Mouse (Mus musculus): ENCODE measurements around the gene Sppl2b. TPM values are rescaled to one million over a fixed set of nuclear protein-coding genes. Genes with fewer than 3 reads are reported as not detected.

Gene Sppl2b
- total and polyA plus RNA-seq, 2 experiments, result 6.5 to 40.1 TPM

DNA sequence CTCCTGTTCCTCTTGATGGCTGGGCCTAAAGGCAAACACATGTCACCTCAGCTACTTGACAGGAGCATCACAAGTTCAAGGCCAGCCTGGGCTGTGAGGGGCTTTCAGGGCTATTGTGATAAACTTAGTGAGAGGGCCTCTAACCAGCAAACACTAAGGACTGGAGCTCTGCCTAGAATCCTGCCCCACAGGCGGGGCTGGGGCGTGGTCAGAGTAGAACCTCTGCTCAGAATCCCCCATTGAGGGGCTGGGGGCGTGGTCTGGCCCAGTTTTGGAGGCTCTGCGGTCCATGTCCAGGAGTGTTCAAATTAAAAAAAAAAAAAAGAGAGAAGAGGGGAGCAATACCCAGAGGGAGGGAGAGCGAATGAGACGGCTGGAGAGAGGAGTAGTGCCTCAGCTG, 40.6 kb downstream of the Sppl2b start:
- TF ChIP-seq CTCF (IDR thresholded peaks at IDR 0.05; ENCODE audit: low read depth, low read length), result no peak
- no peak for TF ChIP-seq POLR2A (IDR thresholded peaks at IDR 0.05; ENCODE audit: extremely low read depth, insufficient read depth, low read length)
- 88% methylated on average over 6 of the region's 6 CpGs for WGBS
- no peak overlapping the region for H3K4me3 ChIP-seq (ENCODE audit: insufficient read depth, low read depth, low read length)

DNA sequence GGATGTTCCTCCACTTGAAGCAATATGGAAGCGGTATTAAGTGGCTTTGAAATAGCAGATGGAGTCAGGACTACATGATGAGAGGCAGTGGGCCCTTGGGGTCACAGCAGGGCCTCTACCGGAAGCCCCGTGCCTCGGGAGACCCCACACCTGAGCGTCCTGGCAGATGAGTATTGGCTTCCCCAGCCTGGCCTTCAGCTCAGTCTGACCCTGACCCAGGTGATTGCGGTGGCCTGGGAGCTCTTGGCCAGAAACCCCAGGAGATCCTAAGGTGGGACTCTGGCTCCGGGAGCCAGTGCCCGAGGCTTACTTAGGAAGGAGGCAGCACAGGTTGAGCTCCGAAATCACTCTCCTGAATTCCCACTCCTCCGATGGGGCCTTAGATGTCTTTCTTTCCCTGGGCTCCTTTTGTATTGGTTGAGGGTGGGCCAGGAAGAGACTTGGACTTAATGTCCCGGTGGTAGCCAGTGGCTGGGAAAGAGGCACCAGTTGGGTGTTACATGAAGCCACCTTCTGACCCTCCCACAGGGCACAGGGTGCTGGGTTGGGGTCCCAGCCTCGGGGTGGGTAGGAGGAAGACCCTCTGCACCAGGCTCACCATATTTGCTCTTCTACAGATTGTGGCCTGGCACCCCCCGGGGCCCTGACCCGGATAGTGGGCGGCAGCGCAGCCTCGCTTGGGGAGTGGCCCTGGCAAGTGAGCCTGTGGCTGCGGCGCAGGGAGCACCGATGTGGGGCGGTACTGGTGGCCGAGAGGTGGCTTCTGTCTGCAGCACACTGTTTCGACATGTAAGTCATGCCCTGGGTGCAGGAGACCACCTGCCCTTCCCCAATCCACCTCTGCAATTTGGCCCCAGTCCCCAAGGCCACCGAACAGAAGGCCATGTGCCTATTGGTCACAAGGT, 41.8 kb downstream of the Sppl2b start:
- 62% methylated on average over 24 of the region's 24 CpGs for WGBS
- no peaks in the 10 kb centered on the region for H3K27me3 ChIP-seq (ENCODE audit: control insufficient read depth, insufficient read depth, low read length)
- H3K4me3 ChIP-seq (ENCODE audit: insufficient read depth, low read depth, low read length), result no peak overlapping the region
- no peak for TF ChIP-seq CTCF (IDR thresholded peaks at IDR 0.05; ENCODE audit: low read depth, low read length)
- no peak for TF ChIP-seq POLR2A (IDR thresholded peaks at IDR 0.05; ENCODE audit: extremely low read depth, insufficient read depth, low read length)
- DNase-seq (ENCODE audit: extremely low read depth, low read depth, low spot score), result no peak
- H3K27ac ChIP-seq (replicated peaks; ENCODE audit: insufficient read depth, low read depth, low read length), result no peak overlapping the region
- H3K79me2 ChIP-seq (ENCODE audit: control insufficient read depth, insufficient read depth, low read length), result peaks cover 3% of the 10 kb centered on the region; the same call in 1 of the 2 replicates
- H3K36me3 ChIP-seq (ENCODE audit: control insufficient read depth, insufficient read depth, low read length), result no peaks in the 10 kb centered on the region
- H3K4me1 ChIP-seq (ENCODE audit: control insufficient read depth, insufficient read depth, low read length), result peaks cover 10% of the 10 kb centered on the region
- H3K9ac ChIP-seq (ENCODE audit: low read depth, low read length), result no peak overlapping the region

More for the DNA sequence above, 40.6 kb downstream of the Sppl2b start:
- Histone ChIP-seq H3K27ac (replicated peaks; ENCODE audit: insufficient read depth, low read depth, low read length) (no peak overlapping the region), H3K36me3 (ENCODE audit: control insufficient read depth, insufficient read depth, low read length) (no peaks in the 10 kb centered on the region), H3K79me2 (ENCODE audit: control insufficient read depth, insufficient read depth, low read length) (peaks cover 3% of the 10 kb centered on the region; the same call in 1 of the 2 replicates), H3K4me1 (ENCODE audit: control insufficient read depth, insufficient read depth, low read length) (peaks cover 6% of the 10 kb centered on the region), H3K27me3 (ENCODE audit: control insufficient read depth, insufficient read depth, low read length) (no peaks in the 10 kb centered on the region), H3K9ac (ENCODE audit: low read depth, low read length) (no peak overlapping the region)
- no peak for DNase-seq (ENCODE audit: extremely low read depth, low read depth, low spot score)

DNA sequence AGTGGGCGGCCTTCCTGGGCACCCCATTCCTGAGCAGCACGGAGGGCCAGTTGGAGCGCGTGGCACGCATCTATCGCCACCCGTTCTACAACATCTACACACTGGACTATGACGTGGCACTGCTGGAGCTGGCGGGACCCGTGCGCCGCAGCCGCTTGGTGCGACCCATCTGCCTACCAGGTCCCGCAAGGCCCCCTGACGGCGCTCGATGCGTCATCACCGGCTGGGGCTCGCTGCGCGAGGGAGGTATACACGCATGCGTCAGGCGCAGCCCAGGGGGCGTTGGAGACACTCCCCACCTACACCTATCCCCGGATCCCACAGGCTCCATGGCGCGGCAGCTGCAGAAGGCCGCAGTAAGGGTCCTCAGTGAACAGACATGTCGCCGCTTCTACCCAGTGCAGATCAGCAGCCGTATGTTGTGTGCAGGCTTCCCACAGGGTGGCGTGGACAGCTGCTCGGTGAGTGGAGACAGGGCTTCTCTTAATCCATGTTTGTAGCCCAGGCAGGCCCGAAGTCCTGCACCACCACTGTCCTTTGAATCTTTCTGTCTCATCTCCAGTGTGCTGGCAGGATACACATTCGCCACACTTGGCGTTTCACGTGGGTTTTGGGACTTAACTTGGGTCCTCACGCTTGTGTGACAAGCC, 42.9 kb downstream of the Sppl2b start:
- no peak overlapping the region for H3K27ac ChIP-seq (replicated peaks; ENCODE audit: insufficient read depth, low read depth, low read length)
- DNase-seq (ENCODE audit: extremely low read depth, low read depth, low spot score), result no peak
- WGBS, result 67% methylated on average over 41 of the region's 41 CpGs
- peaks cover 10% of the 10 kb centered on the region for H3K4me1 ChIP-seq (ENCODE audit: control insufficient read depth, insufficient read depth, low read length)
- peaks cover 3% of the 10 kb centered on the region; the same call in 1 of the 2 replicates for H3K79me2 ChIP-seq (ENCODE audit: control insufficient read depth, insufficient read depth, low read length)
- H3K36me3 ChIP-seq (ENCODE audit: control insufficient read depth, insufficient read depth, low read length), result no peaks in the 10 kb centered on the region
- TF ChIP-seq CTCF (IDR thresholded peaks at IDR 0.05; ENCODE audit: low read depth, low read length) (no peak), POLR2A (IDR thresholded peaks at IDR 0.05; ENCODE audit: extremely low read depth, insufficient read depth, low read length) (no peak)
- no peaks in the 10 kb centered on the region for H3K27me3 ChIP-seq (ENCODE audit: control insufficient read depth, insufficient read depth, low read length)
- no peak overlapping the region for H3K4me3 ChIP-seq (ENCODE audit: insufficient read depth, low read depth, low read length)
- no peak overlapping the region for H3K9ac ChIP-seq (ENCODE audit: low read depth, low read length)

DNA sequence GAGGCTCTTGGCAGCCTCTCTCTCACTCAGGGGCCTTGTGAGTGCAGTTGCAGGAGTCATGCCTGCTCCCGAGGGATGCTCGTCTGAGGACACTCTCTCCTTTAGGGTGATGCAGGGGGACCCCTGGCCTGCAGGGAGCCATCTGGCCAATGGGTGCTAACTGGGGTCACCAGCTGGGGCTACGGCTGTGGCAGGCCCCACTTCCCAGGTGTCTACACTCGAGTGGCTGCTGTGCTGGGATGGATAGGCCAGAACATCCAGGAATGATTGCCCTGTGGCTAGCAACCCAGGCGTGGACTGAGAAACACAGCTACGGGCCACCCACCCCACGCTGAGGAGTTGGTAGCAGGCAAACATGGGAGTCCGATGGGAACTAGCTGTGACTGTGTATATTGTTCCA, 44.0 kb downstream of the Sppl2b start:
- peaks cover 10% of the 10 kb centered on the region for H3K4me1 ChIP-seq (ENCODE audit: control insufficient read depth, insufficient read depth, low read length)
- H3K9ac ChIP-seq (ENCODE audit: low read depth, low read length), result no peak overlapping the region
- 82% methylated on average over 8 of the region's 8 CpGs for WGBS
- H3K27ac ChIP-seq (replicated peaks; ENCODE audit: insufficient read depth, low read depth, low read length), result no peak overlapping the region
- no peak for DNase-seq (ENCODE audit: extremely low read depth, low read depth, low spot score)
- H3K36me3 ChIP-seq (ENCODE audit: control insufficient read depth, insufficient read depth, low read length), result no peaks in the 10 kb centered on the region
- H3K79me2 ChIP-seq (ENCODE audit: control insufficient read depth, insufficient read depth, low read length), result peaks cover 3% of the 10 kb centered on the region; the same call in 1 of the 2 replicates
- H3K27me3 ChIP-seq (ENCODE audit: control insufficient read depth, insufficient read depth, low read length), result no peaks in the 10 kb centered on the region
- no peak overlapping the region for H3K4me3 ChIP-seq (ENCODE audit: insufficient read depth, low read depth, low read length)
- TF ChIP-seq POLR2A (IDR thresholded peaks at IDR 0.05; ENCODE audit: extremely low read depth, insufficient read depth, low read length) (no peak), CTCF (IDR thresholded peaks at IDR 0.05; ENCODE audit: low read depth, low read length) (no peak)

DNA sequence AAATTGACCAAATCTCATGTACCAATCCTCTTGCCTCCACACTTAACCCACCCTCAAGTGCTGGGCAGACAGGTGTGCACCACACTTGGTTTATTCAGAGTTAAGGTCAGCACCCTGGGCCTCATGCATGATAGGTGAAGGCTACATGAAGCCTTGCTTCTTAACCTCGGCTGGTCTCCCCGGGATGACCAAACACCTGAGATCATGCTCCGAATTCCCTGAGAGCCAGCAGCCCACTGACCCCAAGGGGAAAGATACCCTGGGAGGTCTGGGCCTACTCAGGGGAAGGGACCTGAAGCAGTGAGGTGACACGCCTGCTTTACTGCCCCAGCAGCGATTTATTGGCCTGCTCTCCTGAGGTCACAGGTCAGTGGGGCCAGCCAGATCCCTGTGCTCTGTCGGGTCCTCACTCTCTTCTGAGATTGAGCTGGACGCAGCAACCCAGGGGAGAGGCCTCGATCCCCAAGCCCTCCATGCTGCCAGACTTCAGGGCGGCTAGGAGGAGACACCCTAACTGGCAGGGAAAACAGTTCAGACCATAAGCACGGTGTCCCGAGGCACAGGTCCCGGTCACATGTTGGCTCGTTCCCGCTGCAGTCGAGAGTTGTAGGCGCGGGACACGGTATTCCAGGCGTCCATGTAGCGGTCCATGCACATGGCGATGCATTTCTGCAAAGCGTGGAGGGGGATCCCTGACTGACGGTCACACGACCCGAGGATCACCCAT, 44.7 kb downstream of the Sppl2b start:
- Histone ChIP-seq H3K27me3 (ENCODE audit: control insufficient read depth, insufficient read depth, low read length) (no peaks in the 10 kb centered on the region), H3K9ac (ENCODE audit: low read depth, low read length) (peak overlapping the region; percentile 84), H3K4me1 (ENCODE audit: control insufficient read depth, insufficient read depth, low read length) (peaks cover 10% of the 10 kb centered on the region), H3K4me3 (ENCODE audit: insufficient read depth, low read depth, low read length) (peak overlapping the region; percentile 74), H3K36me3 (ENCODE audit: control insufficient read depth, insufficient read depth, low read length) (no peaks in the 10 kb centered on the region), H3K27ac (replicated peaks; ENCODE audit: insufficient read depth, low read depth, low read length) (peak overlapping the region; percentile 67), H3K79me2 (ENCODE audit: control insufficient read depth, insufficient read depth, low read length) (peaks cover 3% of the 10 kb centered on the region; the same call in 1 of the 2 replicates)
- DNase-seq (ENCODE audit: extremely low read depth, low read depth, low spot score), result peak; percentile 54
- TF ChIP-seq CTCF (IDR thresholded peaks at IDR 0.05; ENCODE audit: low read depth, low read length) (no peak), POLR2A (IDR thresholded peaks at IDR 0.05; ENCODE audit: extremely low read depth, insufficient read depth, low read length) (no peak)
- 8% methylated on average over 25 of the region's 25 CpGs for WGBS
